Mouse (Mus musculus) C2C12 (cell line): Measurements from ENCODE around the gene Mta2.

Experiments
- CTCF ChIP-seq: IDR thresholded peaks from one replicate; pipeline ENCODE4 v1.5.1; 2011; ENCODE audit not compliant: control insufficient read depth, insufficient read depth, insufficient read length
- MAX ChIP-seq: IDR thresholded peaks from one replicate; pipeline ENCODE4 v1.6.1; 2011; ENCODE audit warnings: mild to moderate bottlenecking, control low read depth
- MYOG ChIP-seq: IDR thresholded peaks from one replicate; pipeline ENCODE4 v1.6.1; 2011; ENCODE audit not compliant: control insufficient read depth, insufficient read length; ENCODE audit errors: extremely low read depth

DNA sequence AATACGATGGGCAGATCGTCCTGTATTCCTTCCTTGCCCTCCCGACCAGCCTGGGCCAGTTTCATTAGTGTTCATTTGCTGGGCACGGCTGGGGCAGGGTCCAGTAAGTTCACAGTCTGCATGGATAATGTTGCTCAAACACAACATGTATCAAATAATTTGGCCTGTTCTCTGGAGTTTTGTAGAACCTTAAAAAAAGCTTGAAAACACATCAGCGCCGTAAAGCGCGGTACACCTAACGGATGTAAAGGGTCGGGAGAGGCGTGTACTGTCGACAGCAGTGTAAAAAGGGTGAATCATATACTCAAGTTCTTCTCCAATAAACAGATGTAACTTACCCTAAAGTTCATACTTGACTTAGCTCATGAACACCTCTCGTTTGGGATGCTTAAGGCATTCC lies 43.1 kb upstream of the Mta2 start:
- no peak for TF ChIP-seq CTCF
- no peak for TF ChIP-seq MYOG
- no peak for TF ChIP-seq MAX
